Mouse (Mus musculus) C2C12 (cell line): ENCODE measurements around the gene Xylt1.

ENCODE experiments used
- CEBPB ChIP-seq: IDR thresholded peaks from one replicate; pipeline ENCODE4 v1.6.1; 2011; ENCODE audit warnings: low read depth, mild to moderate bottlenecking, control low read depth, moderate library complexity
- CTCF ChIP-seq: IDR thresholded peaks from one replicate; pipeline ENCODE4 v1.5.1; 2011; ENCODE audit not compliant: control insufficient read depth, insufficient read depth, insufficient read length
- MYOG ChIP-seq: IDR thresholded peaks from one replicate; pipeline ENCODE4 v1.6.1; 2011; ENCODE audit not compliant: control insufficient read depth, insufficient read length; ENCODE audit errors: extremely low read depth
- USF1 ChIP-seq: IDR thresholded peaks from one replicate; pipeline ENCODE4 v1.6.1; 2011; ENCODE audit warnings: low read depth, mild to moderate bottlenecking, control low read depth, moderate library complexity

DNA sequence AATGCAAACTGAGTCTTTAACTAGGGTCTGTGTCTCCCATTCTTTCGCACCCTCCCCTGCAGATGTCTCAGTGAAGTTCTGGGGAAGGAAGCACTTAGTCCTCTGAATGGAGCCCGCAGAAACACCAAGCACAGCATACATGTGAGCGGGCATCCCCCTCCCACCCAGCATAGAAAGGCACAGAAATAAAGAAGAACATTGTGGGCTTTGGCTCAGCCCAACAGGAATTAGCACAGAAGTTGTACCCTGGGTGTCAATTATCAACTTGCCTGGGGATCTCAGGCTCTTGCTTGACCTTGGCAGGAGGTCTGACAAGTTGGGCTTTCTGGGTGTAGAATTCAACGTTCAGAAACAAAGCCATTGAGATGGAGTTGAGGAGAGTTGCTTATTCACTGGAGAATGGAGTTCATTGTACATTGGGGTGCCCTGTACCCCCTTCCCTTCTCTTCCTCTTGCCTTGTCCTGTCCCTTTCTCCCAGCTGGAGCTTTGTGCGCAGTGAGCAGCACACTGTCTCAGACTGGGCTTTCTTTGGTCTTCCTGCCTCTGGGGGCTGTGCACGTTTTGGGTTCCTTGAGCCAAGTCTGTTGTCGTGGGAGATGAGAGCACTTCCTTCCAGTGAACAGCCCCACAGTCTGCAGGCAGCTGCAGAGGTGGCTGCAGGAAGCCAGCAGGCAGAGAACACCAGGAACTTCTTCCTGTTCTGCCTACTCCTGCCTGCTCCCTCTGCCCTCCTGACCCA lies 81.6 kb downstream of the Xylt1 start:
- TF ChIP-seq MYOG (no peak), CTCF (no peak), CEBPB (no peak), USF1 (no peak)
